Mouse (Mus musculus) forebrain, embryonic 16.5 days (tissue): ENCODE measurements around the gene Sertad3. TPM values are rescaled to one million over a fixed set of nuclear protein-coding genes. Genes with fewer than 3 reads are reported as not detected.

Source experiments
- ATAC-seq: fragments of 200-750 bp; cut with Nextera tagmentation; 2 replicates; pipeline ENCODE4 v1.8.0; 2017; ENCODE audit warnings: mild to moderate bottlenecking, moderate library complexity
- H3K27ac ChIP-seq: fragments of 300-500 bp; sonication (generic); 2 replicates; pipeline ENCODE4 v1.5.1; 2014; ENCODE audit warnings: low read length, control low read depth
- H3K27me3 ChIP-seq: fragments of 300-500 bp; sonication (generic); replicated peaks from 2 replicates; pipeline ENCODE4 v1.6.1; 2014; ENCODE audit warnings: low read length; ENCODE audit not compliant: control insufficient read depth, insufficient read depth
- H3K36me3 ChIP-seq: fragments of 300-500 bp; sonication (generic); 2 replicates; pipeline ENCODE4 v1.6.1; 2014; ENCODE audit not compliant: control insufficient read depth, insufficient read depth
- H3K4me1 ChIP-seq: fragments of 300-500 bp; sonication (generic); replicated peaks from 2 replicates; pipeline ENCODE4 v1.6.1; 2014; ENCODE audit warnings: low read length; ENCODE audit not compliant: control insufficient read depth, insufficient read depth
- H3K4me2 ChIP-seq: fragments of 300-500 bp; sonication (generic); 2 replicates; pipeline ENCODE4 v1.6.1; 2014; ENCODE audit warnings: mild to moderate bottlenecking, low read length, control low read depth
- H3K4me3 ChIP-seq: fragments of 300-500 bp; sonication (generic); replicated peaks from 2 replicates; pipeline ENCODE4 v1.5.1; 2014; ENCODE audit warnings: mild to moderate bottlenecking, low read length, control low read depth
- H3K9ac ChIP-seq: fragments of 300-500 bp; sonication (generic); replicated peaks from 2 replicates; pipeline ENCODE4 v1.6.1; 2014; ENCODE audit warnings: low read depth, low read length, control low read depth
- H3K9me3 ChIP-seq: fragments of 300-500 bp; sonication (generic); 2 replicates; pipeline ENCODE4 v1.6.1; 2016; ENCODE audit warnings: low read length; ENCODE audit not compliant: control insufficient read depth
- WGBS: fragments of 180-500 bp; shearing (Covaris S2); extraction: QIAGEN DNeasy Blood & Tissue Kit; methylation state at CpG from one replicate; pipeline ENCODE4 v1.1.7; 2014; 5-methylcytosine and 5-hydroxymethylcytosine counted together
- polyA plus RNA-seq: library from polyadenylated mRNA; unstranded; fragments of >200 nt; fragmentation: Nextera tagmentation; extraction: Ambion mirVana; gene quantifications from 2 replicates; pipeline ENCODE4 v1.2.1, GENCODE M21; 2015

Sertad3 gene
- polyA plus RNA-seq, 1 experiment from 2014 or later = 11.6 TPM

DNA sequence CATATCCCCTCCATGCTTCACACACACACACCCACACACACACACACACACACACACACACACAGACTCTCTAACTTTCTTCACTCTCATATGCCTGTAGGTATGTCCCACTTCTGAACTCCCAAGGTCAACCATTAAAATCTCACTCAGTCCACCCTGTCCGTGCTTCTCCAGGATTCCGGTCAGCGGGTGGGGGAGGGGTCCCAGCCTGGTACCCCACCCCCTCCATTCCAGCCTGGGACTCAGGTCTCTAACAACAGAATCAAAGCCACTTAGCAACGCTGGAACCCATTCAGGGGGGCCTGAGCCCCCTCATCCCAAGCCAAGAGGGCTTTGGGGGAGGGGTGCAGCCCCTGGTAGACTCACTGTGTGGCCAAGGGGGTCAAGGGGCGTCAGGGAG, 49.4 kb downstream of the Sertad3 start, which contains the start of gene Hipk4:
Gene Hipk4, plus strand, starts transcription at position 301 of the 400 bp plus-strand sequence.
- H3K36me3 ChIP-seq = no peaks in the 10 kb centered on the region
- no peak for ATAC-seq
- 52% methylated on average over 5 of the region's 5 CpGs for WGBS
- no peak within 1 kb of the TSS for H3K4me2 ChIP-seq
- H3K4me1 ChIP-seq = peaks cover 3% of the 10 kb centered on the region
- H3K4me3 ChIP-seq = no peak within 1 kb of the TSS
- H3K9me3 ChIP-seq = no peaks in the 10 kb centered on the region
- H3K9ac ChIP-seq = no peak within 1 kb of the TSS
- H3K27me3 ChIP-seq = no peaks in the 10 kb centered on the region
- no peak within 1 kb of the TSS for H3K27ac ChIP-seq

DNA sequence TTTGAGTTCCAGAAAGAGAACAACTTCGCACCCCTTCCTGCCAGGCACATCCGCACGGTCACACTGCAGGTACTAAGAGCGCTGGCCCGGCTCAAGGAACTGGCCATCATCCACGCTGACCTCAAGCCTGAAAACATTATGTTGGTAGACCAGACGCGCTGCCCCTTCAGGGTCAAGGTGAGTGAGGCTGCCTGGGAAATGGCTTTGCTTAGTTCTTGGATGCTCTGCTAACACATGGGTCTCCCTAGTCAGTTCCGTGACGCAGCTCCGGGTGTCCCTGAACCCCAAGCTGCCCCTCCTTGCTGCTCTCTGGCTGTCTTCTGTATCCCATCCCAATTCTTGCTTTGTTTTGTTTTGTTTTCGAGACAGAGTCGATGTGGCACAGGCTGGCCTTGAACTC, 50.2 kb downstream of the Sertad3 start:
- Histone ChIP-seq H3K4me3 (no peak overlapping the region), H3K9ac (no peak overlapping the region), H3K27me3 (no peaks in the 10 kb centered on the region), H3K9me3 (no peaks in the 10 kb centered on the region), H3K4me2 (no peak overlapping the region), H3K36me3 (no peaks in the 10 kb centered on the region), H3K4me1 (peaks cover 3% of the 10 kb centered on the region), H3K27ac (no peak overlapping the region)
- 95% methylated on average over 13 of the region's 13 CpGs for WGBS
- no peak for ATAC-seq

DNA sequence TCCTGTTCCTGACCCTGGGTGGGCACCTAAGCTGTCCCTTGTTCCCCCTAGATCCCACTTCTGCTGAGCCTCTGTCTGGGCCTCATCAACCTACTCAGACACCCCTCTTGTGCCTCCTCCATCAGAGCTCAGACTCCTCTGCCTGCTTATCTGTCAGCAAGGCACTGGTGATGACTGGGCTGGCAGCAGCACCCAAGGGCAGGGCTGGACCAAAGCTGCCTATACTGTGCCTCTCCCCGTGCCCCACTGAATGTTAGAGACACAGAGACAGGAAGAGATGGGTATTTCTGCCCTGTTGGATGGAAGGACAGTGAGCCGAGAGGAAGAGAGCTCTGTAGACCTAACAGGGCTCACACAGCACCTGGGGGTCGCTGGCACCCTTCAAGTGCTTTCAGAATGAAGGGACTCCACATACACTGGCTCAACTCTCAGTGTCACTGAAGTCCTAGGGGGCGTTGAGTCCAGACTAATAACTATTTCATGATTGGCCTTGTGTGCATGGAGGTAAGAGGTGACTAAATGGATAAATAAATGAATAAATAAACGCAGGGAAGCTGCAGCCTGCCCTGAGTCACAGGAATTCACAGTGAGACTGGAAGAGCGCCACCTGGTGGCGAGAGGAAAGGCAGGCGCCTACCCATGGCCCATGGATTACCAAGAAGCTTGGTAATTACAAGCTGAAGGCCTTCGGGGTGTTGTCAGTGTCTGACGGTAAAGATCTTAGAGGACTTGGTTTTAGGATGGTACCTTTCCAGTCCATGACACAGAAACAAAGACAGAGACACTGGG, 52.7 kb downstream of the Sertad3 start:
- no peak overlapping the region for H3K4me3 ChIP-seq
- H3K36me3 ChIP-seq = peaks cover 2% of the 10 kb centered on the region; the same call in 1 of the 2 replicates
- peaks cover 3% of the 10 kb centered on the region for H3K4me1 ChIP-seq
- H3K27ac ChIP-seq = no peak overlapping the region
- no peaks in the 10 kb centered on the region for H3K27me3 ChIP-seq
- no peak overlapping the region for H3K4me2 ChIP-seq
- ATAC-seq = peak; percentile 85
- WGBS = 27% methylated on average over 10 of the region's 10 CpGs
- no peak overlapping the region for H3K9ac ChIP-seq
- no peaks in the 10 kb centered on the region for H3K9me3 ChIP-seq

Other genes starting within 250 kb of the Sertad3 start
- gene Itpkc, start 245.1 kb upstream of the Sertad3 start, polyA plus RNA-seq = 6.2 and 6.4 TPM in 2 replicates
- 26.3 and 27.2 TPM in 2 replicates for gene Coq8b, start 240.7 kb upstream of the Sertad3 start, polyA plus RNA-seq
- gene Numbl, start 215.3 kb upstream of the Sertad3 start, polyA plus RNA-seq = 42.2 and 43.3 TPM in 2 replicates
- 13.3 and 18.2 TPM in 2 replicates for gene Ltbp4, start 136.1 kb upstream of the Sertad3 start, polyA plus RNA-seq
- 88.1 and 95.5 TPM in 2 replicates for gene Shkbp1, start 117.7 kb upstream of the Sertad3 start, polyA plus RNA-seq
- gene Gm20479, start 116.3 kb upstream of the Sertad3 start, polyA plus RNA-seq = not detected in 2 replicates
- 2.3 and 2.5 TPM in 2 replicates for gene Sptbn4, start 26.1 kb upstream of the Sertad3 start, polyA plus RNA-seq
- 14.9 and 16.8 TPM in 2 replicates for gene Blvrb, start 25.8 kb upstream of the Sertad3 start, polyA plus RNA-seq
- 6.5 and 7.0 TPM in 2 replicates for gene Sertad1, start 13.1 kb downstream of the Sertad3 start, polyA plus RNA-seq
- gene Prx, start 25.6 kb downstream of the Sertad3 start, polyA plus RNA-seq = 1.1 and 1.3 TPM in 2 replicates
- gene Hipk4, start 49.5 kb downstream of the Sertad3 start, polyA plus RNA-seq = 0.24 and 0.67 TPM in 2 replicates
- gene Pld3, start 79.5 kb downstream of the Sertad3 start, polyA plus RNA-seq = 109 and 139 TPM in 2 replicates
- 39.1 and 40.2 TPM in 2 replicates for gene 2310022A10Rik, start 79.5 kb downstream of the Sertad3 start, polyA plus RNA-seq
- 83.7 and 99.3 TPM in 2 replicates for gene Akt2, start 117.8 kb downstream of the Sertad3 start, polyA plus RNA-seq
- 56.2 and 65.7 TPM in 2 replicates for gene Ttc9b, start 180.1 kb downstream of the Sertad3 start, polyA plus RNA-seq
- gene Map3k10, start 200.8 kb downstream of the Sertad3 start, polyA plus RNA-seq = 10.6 and 14.3 TPM in 2 replicates
- 13.8 and 14.5 TPM in 2 replicates for gene Zfp607b, start 215.6 kb downstream of the Sertad3 start, polyA plus RNA-seq